Mouse (Mus musculus): ENCODE measurements at regions not wholly inside any gene's neighbourhood (a gene's known extent, or its start where the extent isn't known, plus 50 kb on each side); places are given as distances from the start of the nearest gene placed in this dataset.

DNA sequence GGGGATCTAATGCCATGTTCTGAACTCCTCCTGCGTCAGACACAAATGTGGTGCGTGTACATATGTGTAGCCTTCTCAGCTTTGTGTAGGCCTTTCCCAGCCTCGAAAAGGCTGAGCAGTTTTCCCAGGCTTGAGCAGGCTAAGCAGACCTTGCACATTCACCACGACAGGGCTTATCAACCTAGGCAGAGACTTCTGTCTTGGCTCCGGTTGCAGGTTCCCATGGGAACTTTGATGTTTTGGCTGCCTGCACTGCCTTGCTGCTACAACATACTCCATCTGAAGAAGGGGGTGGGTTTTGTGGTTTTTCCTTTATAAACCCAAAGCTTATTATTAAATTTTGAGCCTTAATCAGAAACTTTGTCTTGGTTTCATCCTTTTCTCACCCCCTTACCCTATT, 109.2 kb downstream of the Aptx start:
- Histone ChIP-seq H3K27me3 (replicated peaks) (no peaks in the 10 kb centered on the region), H3K9ac (no peak overlapping the region), H3K36me3 (no peaks in the 10 kb centered on the region), H3K4me3 (replicated peaks) (no peak overlapping the region), H3K9me3 (no peaks in the 10 kb centered on the region), H3K27ac (no peak overlapping the region), H3K4me1 (no peaks in the 10 kb centered on the region), H3K4me2 (no peak overlapping the region)
- 71% methylated on average over 5 of the region's 5 CpGs for WGBS
- no peak for ATAC-seq (ENCODE audit: insufficient read depth, low FRiP score, low read depth)

- 43% methylated on average over 5 of the region's 5 CpGs for WGBS
- no peaks in the 10 kb centered on the region for H3K9me3 ChIP-seq
Observed at GRCm38 (mm10) chr4:40625024-40625423, 78.0 kb downstream of the Aptx start.

DNA sequence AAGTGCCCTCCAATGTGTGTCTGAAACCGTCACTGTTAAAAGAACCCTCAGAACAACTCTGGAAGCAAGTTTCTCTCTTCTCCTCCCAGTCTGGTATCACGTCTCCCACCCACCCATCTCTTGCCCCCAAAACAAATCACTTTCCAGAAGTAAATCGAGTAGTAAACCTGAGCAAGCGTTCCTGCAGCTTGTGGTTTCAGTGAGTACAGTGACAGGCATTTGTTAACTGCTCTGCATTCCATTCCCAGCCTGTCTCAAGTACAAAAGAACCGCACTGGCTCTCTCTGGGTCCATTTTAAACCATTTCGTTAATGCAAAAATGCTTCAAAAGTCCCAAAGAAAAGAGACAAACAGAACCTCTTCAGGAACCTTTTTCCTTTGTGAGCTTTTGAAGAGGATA, 77.1 kb downstream of the Aptx start:
- no peak overlapping the region for H3K9ac ChIP-seq
- ATAC-seq (ENCODE audit: insufficient read depth, low FRiP score, low read depth) = no peak
- H3K27ac ChIP-seq = no peak overlapping the region
- H3K4me3 ChIP-seq (replicated peaks) = no peak overlapping the region
- no peak overlapping the region for H3K4me2 ChIP-seq
- H3K9me3 ChIP-seq = no peaks in the 10 kb centered on the region
- H3K27me3 ChIP-seq (replicated peaks) = no peaks in the 10 kb centered on the region
- H3K36me3 ChIP-seq = no peaks in the 10 kb centered on the region
- H3K4me1 ChIP-seq = no peaks in the 10 kb centered on the region
- 33% methylated on average over 6 of the region's 6 CpGs for WGBS

More at GRCm38 (mm10) chr4:40625024-40625423, 78.0 kb downstream of the Aptx start:
- Histone ChIP-seq H3K27me3 (replicated peaks) (no peaks in the 10 kb centered on the region), H3K4me1 (no peaks in the 10 kb centered on the region), H3K9ac (no peak overlapping the region), H3K27ac (no peak overlapping the region), H3K4me2 (no peak overlapping the region), H3K36me3 (no peaks in the 10 kb centered on the region), H3K4me3 (replicated peaks) (no peak overlapping the region)
- ATAC-seq (ENCODE audit: insufficient read depth, low FRiP score, low read depth) = no peak
